In the genomic region with DNA sequence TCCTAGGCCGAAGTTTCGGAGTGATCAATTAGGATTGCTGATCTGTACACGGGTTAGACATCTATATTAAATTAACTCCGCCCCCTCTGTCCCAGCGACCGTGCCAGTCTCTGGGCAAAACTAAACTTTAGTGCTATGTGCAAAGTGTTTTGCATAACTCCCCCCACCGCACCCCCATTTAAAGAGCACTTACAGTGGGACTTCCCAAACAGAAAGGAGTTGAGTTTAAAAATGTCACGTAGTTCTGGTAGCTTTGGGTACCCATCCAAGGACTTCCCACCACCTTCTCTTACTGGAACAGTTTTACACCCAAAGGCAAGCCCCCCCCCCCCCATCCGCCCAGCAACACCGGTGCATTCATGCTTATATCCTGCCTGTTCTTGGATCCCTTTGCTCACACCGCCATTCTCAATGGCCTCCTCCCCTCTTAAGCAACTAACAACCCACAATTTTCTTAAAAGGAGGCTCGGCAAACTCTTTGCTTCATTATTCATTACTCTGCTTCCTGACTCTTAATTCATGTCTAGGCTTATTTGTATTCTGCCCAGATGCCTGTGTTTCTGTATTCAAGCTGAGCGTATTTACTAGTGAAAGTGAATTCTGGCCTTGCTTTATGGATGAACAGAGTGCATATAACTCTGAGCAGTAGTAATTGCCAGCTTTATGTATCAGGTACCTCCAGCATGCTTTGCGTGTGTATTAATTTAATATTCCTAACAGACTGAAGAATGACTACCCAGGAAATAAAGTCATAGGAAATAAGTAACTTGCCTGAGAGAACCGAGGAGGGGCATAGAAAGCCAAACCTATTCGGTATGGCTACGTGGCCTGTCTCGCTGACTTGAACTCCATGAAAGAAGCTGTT, we compare ENCODE assay signal across 8 mouse cellular contexts. TPM values are rescaled to one million over a fixed set of nuclear protein-coding genes. Genes with fewer than 3 reads are reported as not detected.
DNase-seq lines count a peak whose midpoint lies in the region; ATAC-seq and TF ChIP-seq lines count a peak whose summit lies in the region.

No protein-coding gene starts in this region.

- DNase-seq in layer of hippocampus, adult 9-10 months (ENCODE audit: low spot score), result peak; percentile 65
- no peak for DNase-seq in layer of hippocampus, postnatal 36 days
- DNase-seq in brain, embryonic 14.5 days (ENCODE audit: low read depth), result peak; percentile 77
- no peak for DNase-seq in liver, embryonic 11.5 days (ENCODE audit: low spot score)
- DNase-seq in right cerebral cortex, postnatal 4 days, result no peak
- no peak for DNase-seq in layer of hippocampus, adult 9-11 months

- TF ChIP-seq POLR2A in brain, embryonic 14.5 days (IDR thresholded peaks at IDR 0.05; ENCODE audit: borderline replicate concordance, extremely low read depth, insufficient read depth, insufficient read length, poor library complexity, severe bottlenecking), result no peak

- peaks cover 3% of the 10 kb centered on the region; the same call in 1 of the 2 replicates for H3K4me1 ChIP-seq in liver, embryonic 11.5 days (replicated peaks; ENCODE audit: control insufficient read depth, insufficient read depth, low read length)
- peaks cover 15% of the 10 kb centered on the region; the same call in 1 of the 2 replicates for H3K4me1 ChIP-seq in neural tube, embryonic 14.5 days (ENCODE audit: control insufficient read depth, insufficient read depth, low read length)

- no peak for TF ChIP-seq CTCF in brain, embryonic 14.5 days (IDR thresholded peaks at IDR 0.05; ENCODE audit: borderline replicate concordance, extremely low read depth, insufficient read depth, insufficient read length)

- no peaks in the 10 kb centered on the region for H3K9me3 ChIP-seq in liver, embryonic 11.5 days (ENCODE audit: control insufficient read depth, low read length)
- H3K9me3 ChIP-seq in neural tube, embryonic 14.5 days (ENCODE audit: control insufficient read depth, low read length), result no peaks in the 10 kb centered on the region

- H3K36me3 ChIP-seq in liver, embryonic 11.5 days (ENCODE audit: control insufficient read depth, insufficient read depth, low read length), result no peaks in the 10 kb centered on the region
- no peaks in the 10 kb centered on the region for H3K36me3 ChIP-seq in neural tube, embryonic 14.5 days (ENCODE audit: control insufficient read depth, insufficient read depth, low read length)

- H3K27me3 ChIP-seq in liver, embryonic 11.5 days (replicated peaks; ENCODE audit: control insufficient read depth, insufficient read depth, low read length), result no peaks in the 10 kb centered on the region
- 0 out of 2 replicates have a peak, but pooled peaks cover 2% of the 10 kb centered on the region for H3K27me3 ChIP-seq in neural tube, embryonic 14.5 days (ENCODE audit: control insufficient read depth, insufficient read depth, low read length)

- 32% methylated on average over 18 of the region's 18 CpGs for WGBS in liver, embryonic 11.5 days
- WGBS in neural tube, embryonic 14.5 days, result 19% methylated on average over 18 of the region's 18 CpGs

- H3K4me2 ChIP-seq in liver, embryonic 11.5 days, result peak overlapping the region; percentile 57
- H3K4me2 ChIP-seq in neural tube, embryonic 14.5 days (ENCODE audit: low read depth, low read length), result peak overlapping the region; percentile 51

- H3K4me3 ChIP-seq in liver, embryonic 11.5 days (ENCODE audit: low read depth, low read length), result peak overlapping the region; percentile 94
- peak overlapping the region; percentile 95 for H3K4me3 ChIP-seq in neural tube, embryonic 14.5 days (ENCODE audit: low read depth, low read length)

- peak overlapping the region; percentile 97 for H3K9ac ChIP-seq in liver, embryonic 11.5 days (ENCODE audit: low read depth, low read length)
- H3K9ac ChIP-seq in neural tube, embryonic 14.5 days (replicated peaks; ENCODE audit: low read depth, low read length), result peak overlapping the region; percentile 18; the same call in 1 of the 2 replicates

- ATAC-seq in hematopoietic stem cell, adult 5-6 weeks (replicated peaks in 1 of 2; ENCODE audit: insufficient read depth in 1 of 2, low FRiP score in 2 of 2, low TSS enrichment in 1 of 2, low read depth in 1 of 2, poor library complexity in 2 of 2, severe bottlenecking in 2 of 2), result peak; percentile 52
- ATAC-seq in liver, embryonic 11.5 days (replicated peaks; ENCODE audit: low FRiP score), result peak; percentile 66
- ATAC-seq in neural tube, embryonic 14.5 days (ENCODE audit: low read depth), result no peak; the same call in 1 of the 2 replicates

- peak overlapping the region; percentile 97 for H3K27ac ChIP-seq in liver, embryonic 11.5 days (ENCODE audit: low read depth, low read length)
- H3K27ac ChIP-seq in neural tube, embryonic 14.5 days (ENCODE audit: low read depth, low read length), result peak overlapping the region; percentile 99

RNA-seq across cellular contexts. Expression of a gene that starts 38.4 kb away (rescaled TPM):
- 100 to 1,000 TPM in 1 of 2 experiments, 10 to 100 TPM in 1; 98.9 to 109 TPM for total RNA-seq in layer of hippocampus, postnatal 36 days (2021)
- 49.1 and 65.8 TPM in 2 replicates for polyA plus RNA-seq in brain, embryonic 14.5 days (2012; rRNA removed)
- total RNA-seq in hematopoietic stem cell, adult 5-6 weeks (2017), result 29.1 and 34.0 TPM in 2 replicates
- polyA plus RNA-seq in liver, embryonic 11.5 days (2014; fragmentation: Nextera tagmentation; extraction: Ambion mirVana), result 21.9 and 26.6 TPM in 2 replicates
- polyA plus RNA-seq in neural tube, embryonic 14.5 days (2014; fragmentation: Nextera tagmentation; extraction: Ambion mirVana), result 81.5 and 82.1 TPM in 2 replicates

Comparison
In these comparisons a context has a peak if more than half of its experiments do, and no peak if none do; other contexts are left out.
1. DNase-seq: peak in layer of hippocampus, adult 9-10 months (single experiment) and brain, embryonic 14.5 days (single experiment); none in layer of hippocampus, postnatal 36 days (0 of 2), liver, embryonic 11.5 days (single experiment), right cerebral cortex, postnatal 4 days (single experiment) and layer of hippocampus, adult 9-11 months (single experiment).